Mouse (Mus musculus): ENCODE results near the gene Fbxo39.

Fbxo39 gene

DNA sequence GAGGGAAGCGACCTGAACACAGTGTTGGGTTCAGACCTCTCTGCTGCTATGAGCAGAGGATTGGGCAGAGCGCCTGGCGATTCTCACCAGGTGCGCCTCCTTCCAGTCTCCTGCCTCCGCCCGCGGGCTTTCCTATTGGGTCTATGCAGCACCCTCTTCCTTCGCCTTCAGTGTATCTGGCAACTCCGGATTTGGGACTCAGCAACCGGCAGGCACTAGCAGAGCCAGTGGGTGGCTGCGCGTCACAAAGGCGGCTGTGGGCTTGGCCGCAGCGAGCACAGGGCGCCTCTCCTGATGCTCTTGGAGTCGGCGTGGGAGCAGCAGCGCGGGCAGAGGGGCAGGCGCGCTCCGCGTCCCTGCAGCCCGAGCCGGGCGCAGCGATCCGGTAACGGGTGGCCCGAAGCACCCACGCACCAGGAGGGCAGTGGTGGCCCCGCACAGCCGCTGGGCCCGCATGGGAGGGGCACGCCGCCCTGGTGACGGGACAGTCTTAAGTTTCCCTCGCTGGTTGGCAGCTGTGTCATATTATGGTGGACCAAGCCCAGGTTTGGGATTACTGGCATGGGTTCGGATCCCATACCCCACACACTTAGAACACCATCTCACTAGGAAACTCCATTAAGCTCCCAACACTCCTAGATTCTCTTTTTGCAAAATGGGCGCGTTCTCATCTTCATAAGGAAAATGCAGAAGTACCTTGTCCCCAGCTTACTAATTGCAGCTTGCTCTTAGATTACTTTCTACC is at the start of gene Fbxo39:
Gene Fbxo39 (plus strand): TSS at position 294 of the 745 bp plus-strand sequence.
- DNase-seq = no peak

DNA sequence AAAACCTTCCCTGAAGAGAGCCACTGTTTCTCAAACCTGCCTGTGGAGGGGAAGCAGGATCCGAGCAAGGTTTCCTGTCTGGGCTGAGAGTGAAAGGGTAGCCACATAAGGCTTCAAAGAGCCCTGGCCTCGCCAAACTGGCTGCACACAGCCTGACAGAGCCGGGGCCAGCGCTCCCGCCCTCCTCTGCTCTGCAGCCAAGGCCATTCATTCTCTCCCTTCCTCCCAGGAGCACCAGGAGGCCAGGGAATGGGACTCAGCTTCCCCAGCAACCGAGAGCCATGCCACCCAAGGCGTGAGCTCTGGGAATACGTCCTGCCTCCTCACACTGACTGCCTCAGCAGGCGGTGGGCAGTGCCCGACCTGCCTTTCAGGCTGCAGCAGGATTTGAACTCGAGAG is 48.8 kb upstream of the Fbxo39 start:
- peak; percentile 21 for DNase-seq

DNA sequence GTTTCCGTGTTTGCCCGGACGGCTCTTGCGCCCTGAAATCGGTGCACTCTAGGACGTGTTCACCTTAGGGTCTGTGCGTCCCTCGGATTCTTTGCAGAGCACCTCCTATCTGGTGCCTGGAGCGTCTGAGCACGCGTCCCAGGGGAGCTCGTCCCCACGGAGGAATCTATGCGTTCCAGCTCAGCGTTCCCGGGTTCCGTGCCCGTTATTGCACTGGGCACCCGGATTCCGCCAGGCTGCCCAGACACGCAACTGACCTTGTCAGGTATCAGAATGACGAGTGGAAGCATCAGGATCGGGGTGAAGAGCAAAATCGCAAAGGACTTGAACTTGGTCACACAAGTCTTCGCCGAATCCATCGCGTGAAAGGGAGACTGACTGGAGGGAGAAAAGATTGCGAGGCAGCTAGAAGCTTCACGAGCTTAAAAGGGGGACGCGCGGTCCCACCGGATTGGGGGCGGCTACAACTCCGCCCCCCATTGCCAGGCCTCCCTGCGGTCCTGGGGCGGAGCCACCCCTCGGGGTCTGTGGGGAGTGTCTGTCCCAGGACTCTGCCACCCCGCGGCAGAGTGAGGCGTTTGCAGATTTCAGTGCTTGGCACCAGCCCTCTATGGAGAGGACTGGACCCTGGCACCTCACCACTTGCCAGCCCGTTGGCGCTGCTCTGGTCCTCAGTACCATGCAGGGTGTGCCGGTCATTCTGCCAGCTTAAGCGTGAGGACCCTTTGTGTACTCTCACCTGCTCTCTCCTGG is 47.9 kb upstream of the Fbxo39 start:
- peak; percentile 13 for DNase-seq

- no peak for DNase-seq
Measured at GRCm38 (mm10) chr11:72266960-72267560, 47.2 kb upstream of the Fbxo39 start, which contains the start of gene Slc13a5. TSS of gene Slc13a5 (minus strand) at chr11:72267222.

DNA sequence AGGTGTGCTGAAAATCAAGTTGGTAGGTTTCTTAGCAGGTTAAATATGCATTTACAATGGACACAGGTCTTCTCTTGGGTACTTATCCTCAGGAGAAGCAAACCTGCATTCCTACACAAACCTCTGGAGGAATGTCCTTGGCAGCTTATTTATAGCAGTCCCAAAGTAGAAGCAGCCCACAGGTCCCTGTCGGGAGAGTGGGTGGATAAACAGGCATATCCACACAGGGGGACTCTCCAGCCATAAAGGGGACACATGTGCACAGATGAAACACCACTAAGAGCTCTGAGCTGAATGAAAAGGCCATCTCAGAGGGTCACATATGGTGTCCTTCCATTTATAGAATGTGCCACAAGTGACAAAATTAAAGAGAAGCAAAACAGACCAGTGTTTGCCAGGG is 42.5 kb upstream of the Fbxo39 start:
- DNase-seq = no peak

DNA sequence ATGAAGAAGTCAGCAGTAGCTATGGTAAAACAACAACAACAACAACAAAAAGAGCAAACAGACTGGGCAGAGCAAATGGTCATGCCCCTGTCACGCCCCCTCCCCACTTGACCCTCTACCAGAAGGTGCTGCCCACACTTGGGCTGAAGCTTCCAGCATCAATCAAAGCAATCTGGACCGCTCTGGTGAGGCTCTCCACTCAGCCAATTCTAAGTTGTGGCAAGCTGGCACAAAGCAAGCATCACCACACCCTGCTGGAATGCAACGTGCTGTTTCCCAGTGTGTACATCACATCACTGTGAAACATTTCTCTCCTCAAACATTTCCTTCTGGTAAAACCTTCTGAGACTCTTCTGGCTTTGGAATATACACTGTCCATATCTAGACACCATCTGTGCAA is 40.9 kb upstream of the Fbxo39 start:
- DNase-seq = no peak

GRCm38 (mm10) chr11:72281143-72281851 is 32.9 kb upstream of the Fbxo39 start:
- no peak for DNase-seq

DNA sequence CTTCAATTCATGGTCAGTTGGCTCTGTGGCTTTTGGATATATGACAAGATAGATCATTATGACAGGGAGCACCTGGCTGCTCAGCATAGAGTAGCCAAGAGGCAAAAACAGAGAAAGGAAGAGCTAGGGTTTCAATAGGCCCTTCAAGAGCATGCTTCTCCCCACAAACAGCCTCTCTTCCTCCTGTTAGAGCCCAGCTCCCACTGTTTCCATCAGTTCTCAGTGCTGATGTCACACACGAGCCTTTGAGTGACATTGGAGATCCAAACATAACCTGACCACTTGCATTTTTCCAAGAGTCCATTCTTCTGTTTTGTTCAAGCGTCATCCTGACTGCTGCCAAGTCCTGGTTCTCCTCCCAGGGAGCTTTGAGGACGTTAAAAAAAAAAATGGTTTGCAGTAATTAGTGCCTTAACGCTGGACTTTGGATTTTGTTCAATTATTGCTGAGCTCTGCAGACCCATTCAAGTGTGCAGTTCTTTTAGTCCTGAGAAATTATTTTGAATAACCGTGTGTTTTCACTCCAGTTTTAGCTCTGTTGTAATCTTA is 32.3 kb upstream of the Fbxo39 start:
- no peak for DNase-seq

DNA sequence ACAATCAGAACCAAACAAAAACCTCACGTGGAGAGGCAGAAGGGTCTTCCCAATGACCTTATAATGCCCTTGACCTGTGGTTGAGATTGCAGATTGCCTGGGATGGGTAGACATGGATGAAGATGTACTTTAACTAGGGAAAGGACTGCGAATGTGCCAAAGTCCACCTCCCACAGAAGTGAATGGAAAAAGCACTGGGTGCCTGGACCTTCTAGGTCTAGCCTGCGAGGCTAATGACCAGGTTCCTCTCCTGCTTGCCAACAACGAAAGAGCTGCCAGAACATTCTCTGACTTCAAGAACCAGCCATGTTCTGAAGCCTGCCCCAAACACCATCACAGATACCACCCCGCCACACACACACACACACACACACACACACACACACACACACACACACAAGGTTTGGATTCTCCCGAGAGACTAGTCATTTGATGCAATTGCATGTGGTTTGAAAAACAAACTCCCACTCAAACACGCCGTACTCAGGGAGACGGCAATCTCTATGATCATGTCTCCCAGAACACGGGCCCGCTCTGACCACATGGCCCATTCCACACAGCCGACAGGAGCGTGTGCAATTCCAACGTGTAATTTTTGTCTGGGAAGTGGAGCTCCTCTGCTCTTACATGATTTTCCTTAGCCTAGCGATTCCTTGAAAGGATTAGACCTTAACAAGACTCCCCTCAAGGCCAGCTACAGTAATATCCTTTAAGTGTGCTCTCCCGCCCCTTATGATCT is 30.6 kb upstream of the Fbxo39 start:
- no peak for DNase-seq

- DNase-seq = no peak
Measured at GRCm38 (mm10) chr11:72284532-72285182, 29.6 kb upstream of the Fbxo39 start.

- DNase-seq = no peak
Measured at GRCm38 (mm10) chr11:72285971-72286480, 28.2 kb upstream of the Fbxo39 start.

DNA sequence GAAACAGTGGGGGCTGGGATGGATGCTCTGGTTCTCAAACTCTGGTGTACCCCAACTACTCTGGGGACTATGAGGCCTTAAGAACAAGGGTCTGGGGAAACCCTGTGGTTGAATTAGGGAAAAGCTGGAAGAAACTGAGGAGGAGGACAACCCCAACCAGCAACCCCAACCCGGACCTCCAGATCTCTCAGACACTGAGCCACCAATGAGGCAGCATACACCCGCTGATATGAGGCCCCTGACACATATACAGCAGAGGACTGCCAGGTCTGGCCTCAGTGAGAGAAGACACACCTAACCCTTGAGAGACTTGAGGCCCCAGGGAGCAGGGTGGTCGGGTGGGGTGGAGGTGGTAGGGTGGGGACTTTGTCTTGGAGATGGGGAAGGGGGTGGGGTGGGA is 27.6 kb upstream of the Fbxo39 start:
- no peak for DNase-seq

DNA sequence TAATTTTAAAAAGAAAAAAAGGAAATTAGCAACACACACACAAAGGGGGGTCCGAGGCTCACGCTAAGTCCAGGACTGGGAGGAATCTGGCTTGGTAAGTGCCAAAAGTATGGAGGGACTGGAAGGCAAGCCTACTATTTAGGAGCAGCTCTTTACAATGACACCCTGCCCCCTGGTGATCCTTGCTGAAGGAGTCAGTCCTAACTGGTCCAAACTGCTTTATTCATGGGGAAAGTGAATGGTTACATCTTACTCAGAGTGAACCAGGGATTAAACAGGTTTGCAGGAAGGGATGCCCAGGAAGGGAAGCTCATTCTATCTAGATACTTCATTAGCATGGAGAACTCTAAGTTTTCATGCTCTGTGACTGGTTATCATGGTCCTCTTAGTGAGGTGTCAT is 27.1 kb upstream of the Fbxo39 start:
- no peak for DNase-seq

- no peak for DNase-seq
Measured at GRCm38 (mm10) chr11:72287543-72287942, 26.7 kb upstream of the Fbxo39 start.

DNA sequence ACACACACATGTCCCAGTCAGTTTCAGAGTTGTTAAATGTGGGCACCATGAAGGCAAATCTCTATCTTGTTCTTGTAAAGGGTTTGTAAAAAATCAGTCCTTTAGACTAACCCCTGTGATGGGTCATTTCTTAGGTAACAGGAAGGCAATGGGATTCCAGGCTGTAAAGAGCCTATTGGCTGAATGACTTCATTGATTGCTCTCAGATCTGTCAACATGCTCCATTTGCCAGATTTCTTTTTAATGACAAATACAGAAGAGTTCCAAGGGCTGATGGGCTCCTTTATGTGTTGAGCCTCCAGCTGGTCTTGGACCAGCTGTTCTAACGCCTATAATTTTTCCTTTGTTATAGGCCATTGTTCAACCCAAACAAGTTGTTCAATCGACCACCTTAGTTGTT is 21.1 kb upstream of the Fbxo39 start:
- DNase-seq = no peak

DNA sequence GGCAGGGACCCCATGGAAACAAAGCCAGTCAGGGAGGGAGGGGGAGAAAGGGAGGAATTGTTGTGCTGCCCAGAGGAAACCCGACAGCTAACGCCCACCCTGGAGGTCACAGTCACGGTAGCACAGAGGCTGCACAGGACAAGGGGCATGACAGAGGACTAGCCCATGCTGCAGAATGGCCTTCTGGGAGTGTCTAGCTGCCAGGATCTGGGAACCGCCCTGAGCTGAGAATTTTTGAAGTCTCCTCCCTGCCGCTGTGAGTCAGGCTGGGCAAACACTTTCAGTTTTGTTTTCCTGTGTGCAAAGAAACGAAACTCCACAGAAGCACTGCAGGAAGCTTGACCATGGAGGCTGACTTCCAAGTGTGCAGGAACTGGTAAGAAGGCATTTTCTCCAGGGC is 12.9 kb upstream of the Fbxo39 start, which contains the start of gene Xaf1:
Gene Xaf1 (plus strand): TSS at position 296 of the 400 bp plus-strand sequence.
- DNase-seq = peak; percentile 6

GRCm38 (mm10) chr11:72302230-72302629 is 12.0 kb upstream of the Fbxo39 start:
- DNase-seq = peak; percentile 81

DNA sequence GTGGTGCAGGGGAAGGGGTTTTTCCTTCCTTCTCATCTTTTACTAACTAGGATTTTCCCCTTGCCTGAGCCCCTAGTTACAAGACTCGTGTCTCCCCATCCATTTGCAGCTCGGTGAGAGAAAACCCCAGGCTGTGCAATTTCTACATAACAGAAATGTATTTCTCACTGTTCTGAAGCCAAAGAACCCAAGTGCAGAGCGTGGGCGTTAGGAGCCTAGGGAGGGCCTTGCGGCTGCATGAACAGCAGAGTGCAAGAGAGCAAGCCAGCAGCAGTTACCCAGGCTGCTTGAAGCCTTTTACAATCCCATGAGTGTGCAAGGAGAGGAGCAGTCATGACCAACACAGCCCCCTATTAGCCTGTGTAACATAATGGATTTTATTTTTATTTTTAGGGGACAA is 6.8 kb upstream of the Fbxo39 start:
- no peak for DNase-seq

DNA sequence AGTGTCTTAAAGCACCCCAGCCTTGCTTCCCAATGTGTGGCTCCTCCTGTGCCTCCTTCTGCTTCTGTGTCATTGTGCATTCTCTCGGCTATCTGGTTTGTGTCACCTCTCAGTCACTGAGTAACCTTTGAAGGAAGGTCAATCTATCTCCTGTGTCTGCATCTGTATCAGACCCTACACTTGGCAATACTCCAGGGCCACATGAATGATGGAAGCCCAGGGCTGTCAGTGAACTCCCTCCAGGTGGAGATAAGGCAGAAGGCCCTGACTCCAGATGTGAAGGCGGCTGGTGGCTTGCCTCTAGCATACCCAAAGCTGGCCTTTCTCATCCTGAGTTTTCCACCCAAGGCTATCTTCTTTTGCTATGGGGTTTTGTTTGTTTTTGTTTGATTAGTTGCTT is 5.3 kb upstream of the Fbxo39 start:
- DNase-seq = no peak

DNA sequence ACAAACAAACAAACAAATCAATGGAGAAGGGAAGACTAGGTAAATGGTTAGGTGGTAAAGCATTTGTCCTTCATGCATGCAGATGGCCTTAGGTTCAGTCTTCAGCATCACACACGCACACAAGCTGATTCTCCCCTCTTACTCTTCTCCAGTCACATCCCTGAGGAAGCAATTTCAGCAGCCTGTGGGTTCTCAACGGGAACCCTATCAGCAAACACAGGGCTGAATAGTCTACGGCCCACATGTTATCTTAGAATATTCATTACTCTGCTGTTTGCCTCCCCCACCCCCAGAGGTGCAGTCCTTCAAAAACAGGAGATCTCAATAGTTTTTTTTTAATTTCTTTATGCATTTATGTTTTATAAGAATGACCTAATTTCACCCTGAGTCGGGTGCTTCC is 3.8 kb upstream of the Fbxo39 start:
- DNase-seq = no peak

- DNase-seq = no peak
Measured at GRCm38 (mm10) chr11:72311355-72312001, 2.8 kb upstream of the Fbxo39 start.
